Mouse (Mus musculus) frontal cortex, postnatal 25 days (tissue): ENCODE measurements around the gene March1.

ENCODE experiments used
- DNase-seq, 2 experiments: peaks; one replicate each; pipeline ENCODE4 v3.0.0; 2022; ENCODE audit warnings: low spot score in 2 of 2

The March1 gene

GRCm38 (mm10) chr8:65987665-65988064, 370.0 kb downstream of the March1 start:
- DNase-seq = no peak

- DNase-seq = no peak
Observed at GRCm38 (mm10) chr8:66022815-66023214, 405.1 kb downstream of the March1 start.

DNA sequence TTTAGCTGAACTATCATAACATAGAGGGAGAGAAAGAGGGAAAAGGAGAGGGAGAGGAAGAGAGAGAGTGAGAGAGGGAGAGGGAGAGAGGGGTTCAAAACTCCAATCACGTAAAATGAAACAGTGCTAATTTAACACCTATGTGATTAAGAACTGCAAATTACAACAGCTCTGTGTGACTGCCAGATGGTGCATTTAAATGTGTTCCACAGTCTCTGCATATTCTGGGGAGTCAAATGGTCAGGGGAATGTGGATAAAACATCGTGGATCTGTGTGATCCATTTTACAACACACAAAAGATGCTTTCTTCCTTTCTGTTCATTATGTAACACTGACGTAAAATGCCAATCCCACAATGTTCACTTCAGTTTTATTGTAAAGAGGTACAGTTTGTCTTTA, 416.0 kb downstream of the March1 start:
- no peak for DNase-seq

- DNase-seq = no peak
Observed at GRCm38 (mm10) chr8:66034429-66034828, 416.7 kb downstream of the March1 start.

DNA sequence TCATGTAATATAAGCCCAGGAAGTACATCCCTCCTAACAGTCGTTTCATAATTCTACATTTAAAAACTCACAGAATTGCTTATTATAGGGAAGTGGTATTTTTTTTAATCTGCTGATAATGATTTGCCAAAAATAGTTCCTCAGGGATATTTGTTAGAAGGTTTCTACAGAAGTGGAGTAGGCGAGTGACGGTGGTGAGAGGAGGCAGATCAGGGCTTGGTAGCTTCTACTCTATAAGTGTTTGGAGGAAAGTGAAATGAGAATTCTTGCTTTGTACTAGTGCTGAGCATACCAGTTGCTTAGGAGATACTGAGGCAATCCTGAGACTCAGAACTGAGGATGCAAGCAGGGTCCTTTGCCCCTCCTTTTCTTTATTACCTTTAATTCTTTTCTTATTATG, 476.5 kb downstream of the March1 start:
- no peak for DNase-seq

GRCm38 (mm10) chr8:66098148-66098547, 480.4 kb downstream of the March1 start:
- DNase-seq = no peak

DNA sequence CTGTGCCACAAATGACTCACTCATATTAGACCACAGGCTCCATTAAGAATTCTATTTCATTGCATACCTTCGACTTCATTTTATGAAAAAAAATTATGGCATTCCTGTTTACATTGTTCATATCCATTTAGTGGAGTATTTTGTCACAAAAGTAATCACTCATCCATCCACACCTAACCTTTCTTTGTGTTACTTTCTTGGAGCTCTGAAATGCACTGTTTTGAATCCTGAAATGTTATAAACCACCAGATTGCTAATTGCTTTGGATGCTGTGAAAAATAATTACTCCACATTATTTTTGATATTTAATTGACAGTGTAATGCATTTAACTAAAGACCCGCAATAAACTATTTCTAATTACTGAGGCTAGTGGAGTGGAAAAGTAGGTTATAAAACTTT, 501.6 kb downstream of the March1 start:
- DNase-seq = no peak

DNA sequence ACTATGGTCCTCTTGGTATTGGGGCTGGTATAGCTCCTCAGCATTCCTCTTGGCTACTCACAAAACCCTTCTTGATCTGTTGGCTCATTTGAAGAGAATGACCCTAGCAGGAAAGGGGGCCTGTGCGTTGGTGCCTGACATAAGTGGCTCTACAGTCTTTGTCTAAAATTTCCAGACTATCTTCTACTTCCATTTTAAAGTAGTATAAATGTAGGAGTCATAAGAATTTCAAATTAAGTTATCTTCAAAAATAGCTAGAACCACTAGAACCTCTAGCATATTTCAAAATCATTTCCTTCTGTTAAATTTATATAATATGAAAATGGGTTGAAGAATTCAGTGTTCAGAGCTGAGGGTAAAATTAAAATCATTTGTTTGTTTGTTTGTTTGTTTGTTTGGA, 541.9 kb downstream of the March1 start:
- no peak for DNase-seq

DNA sequence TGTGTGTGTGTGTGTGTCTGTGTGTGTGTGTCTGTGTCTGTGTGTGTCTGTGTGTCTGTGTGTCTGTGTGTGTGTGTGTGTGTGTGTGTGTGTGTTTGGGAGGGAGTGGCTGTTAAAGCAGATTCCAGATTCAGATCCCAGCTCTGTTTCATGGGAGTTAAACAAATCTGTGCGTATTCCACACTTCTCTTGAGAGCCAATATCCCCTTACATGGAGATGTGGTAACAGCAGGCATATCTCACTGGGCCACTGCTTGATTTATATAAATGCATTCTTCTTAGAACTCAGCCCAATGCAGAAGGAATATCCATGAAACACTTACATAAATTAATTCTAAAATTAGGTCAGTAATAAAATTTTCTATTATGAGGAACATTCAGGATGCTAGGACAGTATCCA, 549.1 kb downstream of the March1 start:
- DNase-seq = no peak

GRCm38 (mm10) chr8:66167405-66168173, 549.9 kb downstream of the March1 start:
- no peak for DNase-seq

DNA sequence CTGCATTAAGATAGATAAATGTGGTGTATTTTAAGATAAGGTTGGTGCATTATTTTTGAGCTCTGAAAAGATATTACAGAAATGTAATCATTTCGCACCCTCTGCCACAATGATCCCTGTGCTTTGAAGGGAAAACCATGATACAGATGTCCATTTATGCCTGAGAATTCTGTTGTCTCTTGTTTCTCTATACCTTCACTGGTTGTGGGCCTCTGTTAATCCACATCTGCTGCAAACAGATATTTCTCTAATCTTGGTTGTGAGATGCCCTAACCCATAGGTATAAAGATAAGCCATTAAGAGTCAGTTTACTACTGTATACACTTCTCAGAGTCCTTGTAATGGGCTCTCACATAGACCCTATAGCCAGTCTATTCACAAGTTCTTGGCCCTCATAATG, 561.6 kb downstream of the March1 start:
- DNase-seq = no peak

DNA sequence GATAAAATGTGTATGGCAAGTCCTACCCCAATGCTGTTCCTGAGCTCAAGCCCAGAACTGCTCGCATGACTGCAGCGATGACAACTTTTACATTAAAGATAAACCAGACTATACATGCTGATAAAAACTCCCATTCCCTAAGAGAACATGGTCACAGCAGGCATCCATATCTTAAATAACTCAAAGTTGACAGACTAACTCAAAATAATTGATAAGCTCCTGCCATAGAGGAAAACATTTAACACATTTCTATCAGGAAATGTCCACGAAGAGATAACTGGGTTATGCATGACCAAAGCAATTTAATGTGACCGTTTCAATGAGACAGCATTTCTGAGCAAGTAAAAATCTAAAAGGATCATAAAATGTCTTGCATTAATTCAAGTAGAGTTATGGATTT, 563.6 kb downstream of the March1 start:
- DNase-seq = no peak

DNA sequence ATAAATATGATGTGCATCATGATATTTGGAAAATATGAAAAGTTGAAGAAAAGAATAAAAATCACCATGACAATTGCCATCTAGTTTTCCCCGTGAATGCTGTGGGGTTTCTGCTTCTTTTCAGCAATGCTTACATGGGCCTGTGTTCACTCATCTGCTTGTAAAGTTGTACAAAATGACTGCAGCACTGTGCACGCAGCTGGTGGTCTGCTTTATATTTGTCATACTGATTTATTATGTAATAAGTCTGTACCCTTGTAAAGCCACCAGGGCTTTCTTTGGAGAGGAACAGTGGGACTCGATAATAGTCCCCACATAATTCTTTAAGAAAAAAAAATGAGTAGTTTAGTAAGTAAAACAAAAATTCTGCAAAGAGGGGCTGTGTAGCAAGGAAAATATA, 564.6 kb downstream of the March1 start:
- DNase-seq = no peak

DNA sequence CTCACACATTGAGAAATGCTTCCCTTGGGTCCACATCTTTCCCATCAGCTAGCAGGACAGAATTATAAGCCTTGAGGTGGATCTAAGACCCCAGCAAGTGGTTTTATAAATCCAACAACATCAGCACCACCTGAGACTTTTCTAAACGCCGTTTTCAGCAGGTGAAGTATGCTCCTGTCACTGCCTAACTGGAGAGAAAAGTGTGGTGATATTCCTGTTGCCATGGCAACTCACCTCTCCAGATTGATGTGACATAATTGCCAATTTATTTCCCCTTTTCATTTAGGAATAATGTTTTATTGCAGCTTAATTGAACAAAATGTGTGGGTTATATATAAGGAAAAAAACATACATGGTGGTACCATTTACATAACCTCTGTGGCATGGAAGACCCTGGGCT, 565.8 kb downstream of the March1 start:
- DNase-seq = no peak

- no peak for DNase-seq
Observed at GRCm38 (mm10) chr8:66185226-66185625, 567.5 kb downstream of the March1 start.

DNA sequence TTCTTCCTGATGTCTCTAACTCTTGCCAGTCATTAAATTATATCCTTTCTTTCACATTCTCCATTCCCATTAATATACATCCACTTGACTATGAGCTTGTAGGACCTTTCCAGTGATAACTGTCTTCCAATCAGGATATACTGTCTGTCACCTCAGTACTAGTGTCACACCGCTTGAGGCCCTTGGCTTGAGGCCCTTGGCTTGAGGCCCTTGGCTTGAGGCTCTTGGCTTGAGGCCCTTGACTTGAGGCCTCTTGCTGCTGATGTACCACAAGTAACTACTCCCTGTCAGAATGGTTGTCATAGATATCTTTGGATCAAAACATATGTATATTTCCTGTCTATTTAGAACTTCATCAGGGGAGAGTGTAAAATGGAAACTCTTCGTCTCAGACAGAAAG, 576.7 kb downstream of the March1 start:
- DNase-seq = no peak

DNA sequence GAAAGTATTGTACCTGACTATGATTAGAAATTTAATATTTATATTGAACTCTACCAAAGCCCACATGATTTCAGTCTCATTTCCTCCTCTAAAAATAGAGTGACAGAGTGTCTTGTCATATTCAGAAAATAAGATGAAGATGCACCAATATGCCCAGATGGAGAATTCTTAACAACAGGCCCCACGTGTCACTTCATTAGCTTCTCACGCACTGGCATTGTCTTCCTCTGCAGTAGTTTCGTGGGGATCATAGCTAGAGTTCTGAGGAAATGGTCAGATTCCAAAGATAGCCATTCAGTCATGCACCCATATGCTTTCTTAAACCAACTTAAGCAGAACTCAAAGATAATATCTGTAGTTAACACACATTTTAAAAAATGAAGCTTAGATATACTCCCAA, 582.5 kb downstream of the March1 start:
- no peak for DNase-seq

GRCm38 (mm10) chr8:66203814-66204438, 586.2 kb downstream of the March1 start:
- no peak for DNase-seq

- no peak for DNase-seq
Observed at GRCm38 (mm10) chr8:66209553-66209952, 591.9 kb downstream of the March1 start.

GRCm38 (mm10) chr8:66210294-66210693, 592.6 kb downstream of the March1 start:
- no peak for DNase-seq

DNA sequence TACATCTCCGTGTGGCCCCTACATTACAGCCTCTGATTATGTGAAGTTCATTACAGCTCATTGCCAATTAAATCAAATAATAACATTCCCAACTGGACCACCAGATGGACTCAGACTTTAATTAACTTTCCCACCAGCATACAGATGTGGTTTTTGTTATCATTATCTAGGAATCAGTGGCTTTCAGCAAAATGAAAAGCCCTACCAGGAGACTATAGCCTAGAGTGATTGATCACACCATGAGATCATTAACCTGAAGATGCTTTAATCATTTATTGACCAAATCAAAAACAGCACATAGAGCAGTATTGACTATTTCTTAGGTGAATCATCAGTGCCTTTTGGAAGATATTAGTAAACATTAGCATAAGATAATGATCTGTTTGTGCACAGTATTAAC, 602.3 kb downstream of the March1 start:
- no peak for DNase-seq

GRCm38 (mm10) chr8:66229931-66230330, 612.2 kb downstream of the March1 start:
- DNase-seq = no peak

DNA sequence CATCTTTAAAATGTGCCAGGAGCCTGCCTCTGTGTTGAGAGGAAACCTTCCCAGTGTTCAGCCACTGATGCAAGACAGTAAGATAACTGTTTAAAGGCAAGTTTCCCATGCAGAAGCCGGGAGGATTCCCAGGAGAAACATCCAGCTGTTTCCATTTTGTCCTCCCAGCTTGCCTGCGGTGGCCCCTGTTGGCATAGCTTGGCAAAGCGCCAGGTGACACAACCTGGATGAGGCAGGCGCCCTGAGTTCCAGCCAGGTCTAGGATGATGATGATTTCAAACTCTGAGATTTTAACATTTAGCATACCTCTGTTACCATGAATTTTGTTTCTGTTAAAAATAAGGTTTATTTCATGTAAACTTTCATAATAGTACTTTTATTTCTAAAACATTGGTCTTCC, 651.8 kb downstream of the March1 start:
- no peak for DNase-seq

- DNase-seq = no peak
Observed at GRCm38 (mm10) chr8:66270116-66270515, 652.4 kb downstream of the March1 start.
